Mouse (Mus musculus): ENCODE results near the gene Hoxa10. TPM values are rescaled to one million over a fixed set of nuclear protein-coding genes. Genes with fewer than 3 reads are reported as not detected.
A peak's percentile ranks its signal among the peaks of the same experiment; 100 is the strongest.

The Hoxa10 gene
- polyA plus RNA-seq, 1 experiment from 2014 or later = 0.08 TPM

DNA sequence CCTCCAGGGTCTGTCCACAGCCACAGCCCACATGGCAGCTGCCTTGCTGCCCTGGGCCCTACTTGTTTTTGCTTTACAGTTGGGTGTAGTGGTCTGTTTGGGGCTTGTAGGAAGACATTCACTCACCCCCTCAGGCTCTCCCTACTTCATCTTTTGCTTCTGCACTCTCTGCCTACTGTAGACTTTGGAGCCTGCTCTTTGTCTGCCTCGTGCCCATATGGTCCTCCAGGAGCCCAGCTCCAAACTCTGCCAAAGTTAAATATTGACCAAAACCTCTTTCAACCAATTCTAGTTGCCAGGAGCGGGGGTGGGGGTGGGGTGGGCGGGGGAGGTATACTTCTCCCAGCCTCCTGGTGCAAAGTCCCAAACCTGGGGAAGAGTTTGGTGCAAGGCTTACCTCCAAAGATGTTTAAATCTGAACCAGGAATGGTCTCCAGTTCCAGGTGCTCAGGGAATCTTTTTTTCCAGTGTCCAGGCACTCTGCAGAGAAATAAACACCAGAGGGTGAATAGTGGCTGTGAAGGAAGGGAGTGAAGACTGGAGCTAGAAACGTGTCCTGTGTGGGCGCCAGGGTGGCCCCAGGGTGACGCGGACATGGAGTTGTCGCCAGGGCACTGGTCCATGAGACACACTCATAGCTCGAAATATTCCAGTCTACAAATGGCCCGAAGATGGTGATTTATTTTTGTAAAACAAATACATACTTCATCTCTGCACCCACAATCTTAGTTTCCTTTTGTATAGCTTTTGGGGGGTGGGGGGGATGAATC is 57.2 kb downstream of the Hoxa10 start:
- WGBS (ENCODE audit: insufficient replicate concordance) = 41% methylated on average over 10 of the region's 10 CpGs
- no peak overlapping the region for H3K4me2 ChIP-seq
- no peaks in the 10 kb centered on the region for H3K9me3 ChIP-seq (replicated peaks)
- peak; percentile 37; the same call in 1 of the 2 replicates for ATAC-seq (ENCODE audit: insufficient read depth)
- no peaks in the 10 kb centered on the region for H3K36me3 ChIP-seq (replicated peaks)
- H3K27me3 ChIP-seq = peaks cover 93% of the 10 kb centered on the region
- H3K4me3 ChIP-seq (replicated peaks) = no peak overlapping the region
- H3K9ac ChIP-seq = no peak overlapping the region
- peaks cover 9% of the 10 kb centered on the region; the same call in 1 of the 2 replicates for H3K4me1 ChIP-seq (replicated peaks)
- H3K27ac ChIP-seq (replicated peaks) = no peak overlapping the region

GRCm38 (mm10) chr6:52182793-52183192 is 57.9 kb downstream of the Hoxa10 start:
- Histone ChIP-seq H3K9me3 (replicated peaks) (no peaks in the 10 kb centered on the region), H3K4me3 (replicated peaks) (no peak overlapping the region), H3K4me1 (replicated peaks) (peaks cover 9% of the 10 kb centered on the region; the same call in 1 of the 2 replicates), H3K27ac (replicated peaks) (no peak overlapping the region), H3K9ac (no peak overlapping the region), H3K4me2 (no peak overlapping the region), H3K27me3 (peaks cover 93% of the 10 kb centered on the region), H3K36me3 (replicated peaks) (no peaks in the 10 kb centered on the region)
- WGBS (ENCODE audit: insufficient replicate concordance) = 53% methylated on average over 1 of the region's 1 CpGs
- ATAC-seq (ENCODE audit: insufficient read depth) = no peak

- no peak overlapping the region for H3K4me3 ChIP-seq (replicated peaks)
- WGBS (ENCODE audit: insufficient replicate concordance) = 52% methylated on average over 2 of the region's 2 CpGs
- H3K27ac ChIP-seq (replicated peaks) = no peak overlapping the region
- ATAC-seq (ENCODE audit: insufficient read depth) = no peak
- no peak overlapping the region for H3K9ac ChIP-seq
- no peak overlapping the region for H3K4me2 ChIP-seq
- no peaks in the 10 kb centered on the region for H3K36me3 ChIP-seq (replicated peaks)
- peaks cover 9% of the 10 kb centered on the region; the same call in 1 of the 2 replicates for H3K4me1 ChIP-seq (replicated peaks)
- peaks cover 93% of the 10 kb centered on the region for H3K27me3 ChIP-seq
- no peaks in the 10 kb centered on the region for H3K9me3 ChIP-seq (replicated peaks)
Observed at GRCm38 (mm10) chr6:52182030-52182429, 58.6 kb downstream of the Hoxa10 start.

MicroRNAs within 50 kb of the gene (microRNA counts, 519-probe panel; counts per million panel counts)
- microRNA mmu-miR-196b = 2,025 counts per million, percentile 24 among the panel's probes with 10 or more counts

Small RNAs within 50 kb of the gene (microRNA-seq; reads per million reads assigned to microRNA genes)
- gene Mir196b = 700 reads per million, percentile 73 among the genes with 10 or more reads in this experiment

Other genes with a start within 250 kb of the Hoxa10 start
- gene Skap2, start 228.3 kb downstream of the Hoxa10 start, polyA plus RNA-seq (2015; fragmentation: Nextera tagmentation; extraction: Ambion mirVana) = 16.6 and 19.1 TPM in 2 replicates
- 0.31 and 0.58 TPM in 2 replicates for gene Hoxa1, start 82.5 kb downstream of the Hoxa10 start, polyA plus RNA-seq (2015; fragmentation: Nextera tagmentation; extraction: Ambion mirVana)
- 0.29 and 0.37 TPM in 2 replicates for gene Hoxa2, start 76.0 kb downstream of the Hoxa10 start, polyA plus RNA-seq (2015; fragmentation: Nextera tagmentation; extraction: Ambion mirVana)
- gene 5730596B20Rik, start 63.4 kb downstream of the Hoxa10 start, polyA plus RNA-seq (2015; fragmentation: Nextera tagmentation; extraction: Ambion mirVana) = 0.05 TPM in 2 replicates
- 0.07 and 0.21 TPM in 2 replicates for gene Hoxa4, start 49.1 kb downstream of the Hoxa10 start, polyA plus RNA-seq (2015; fragmentation: Nextera tagmentation; extraction: Ambion mirVana)
- gene Hoxa5, start 36.3 kb downstream of the Hoxa10 start, polyA plus RNA-seq (2015; fragmentation: Nextera tagmentation; extraction: Ambion mirVana) = 0.41 and 0.74 TPM in 2 replicates
- not detected in 2 replicates for gene Hoxa6, start 32.1 kb downstream of the Hoxa10 start, polyA plus RNA-seq (2015; fragmentation: Nextera tagmentation; extraction: Ambion mirVana)
- gene Hoxa3, start 27.5 kb downstream of the Hoxa10 start, polyA plus RNA-seq (2015; fragmentation: Nextera tagmentation; extraction: Ambion mirVana) = 0.18 and 0.20 TPM in 2 replicates
- gene Gm28308, start 27.5 kb downstream of the Hoxa10 start, polyA plus RNA-seq (2015; fragmentation: Nextera tagmentation; extraction: Ambion mirVana) = not detected in 2 replicates
- gene Hoxa7, start 19.0 kb downstream of the Hoxa10 start, polyA plus RNA-seq (2015; fragmentation: Nextera tagmentation; extraction: Ambion mirVana) = 0.23 and 0.37 TPM in 2 replicates
- gene Hoxa9, start 9.8 kb downstream of the Hoxa10 start, polyA plus RNA-seq (2015; fragmentation: Nextera tagmentation; extraction: Ambion mirVana) = 0.23 and 0.43 TPM in 2 replicates
- not detected in 2 replicates for gene Hoxa11, start 5.0 kb upstream of the Hoxa10 start, polyA plus RNA-seq (2015; fragmentation: Nextera tagmentation; extraction: Ambion mirVana)
- gene Hoxa13, start 20.0 kb upstream of the Hoxa10 start, polyA plus RNA-seq (2015; fragmentation: Nextera tagmentation; extraction: Ambion mirVana) = not detected in 2 replicates
- gene Evx1, start 72.6 kb upstream of the Hoxa10 start, polyA plus RNA-seq (2015; fragmentation: Nextera tagmentation; extraction: Ambion mirVana) = not detected in 2 replicates

Measured in liver, embryonic 15.5 days (tissue).